Mouse (Mus musculus) hindbrain, embryonic 12.5 days (tissue): ENCODE measurements around the gene Ncor2. TPM values are rescaled to one million over a fixed set of nuclear protein-coding genes. Genes with fewer than 3 reads are reported as not detected.
"Not testable (repeated sequence)": the region's sequence is repeated elsewhere in the genome, so short reads cannot be mapped to it uniquely, and the experiment has no call there.

ENCODE experiments used
- ATAC-seq: fragments of 200-750 bp; cut with Nextera tagmentation; 2 replicates; pipeline ENCODE4 v1.8.0; 2017; ENCODE audit warnings: moderate TSS enrichment; ENCODE audit not compliant: low FRiP score
- H3K27ac ChIP-seq: fragments of 300-500 bp; sonication (generic); 2 replicates; pipeline ENCODE4 v1.5.1; 2016; ENCODE audit warnings: mild to moderate bottlenecking
- H3K27me3 ChIP-seq: fragments of 300-500 bp; sonication (generic); 2 replicates; pipeline ENCODE4 v1.6.1; 2016; ENCODE audit warnings: mild to moderate bottlenecking
- H3K36me3 ChIP-seq: fragments of 300-500 bp; sonication (generic); 2 replicates; pipeline ENCODE4 v1.6.1; 2016; ENCODE audit warnings: mild to moderate bottlenecking
- H3K4me1 ChIP-seq: fragments of 300-500 bp; sonication (generic); 2 replicates; pipeline ENCODE4 v1.6.1; 2016
- H3K4me2 ChIP-seq: fragments of 300-500 bp; sonication (generic); replicated peaks from 2 replicates; pipeline ENCODE4 v1.6.1; 2016; ENCODE audit warnings: mild to moderate bottlenecking
- H3K4me3 ChIP-seq: fragments of 300-500 bp; sonication (generic); 2 replicates; pipeline ENCODE4 v1.5.1; 2016; ENCODE audit warnings: mild to moderate bottlenecking
- H3K9ac ChIP-seq: fragments of 300-500 bp; sonication (generic); 2 replicates; pipeline ENCODE4 v1.6.1; 2016; ENCODE audit warnings: mild to moderate bottlenecking, moderate library complexity
- H3K9me3 ChIP-seq: fragments of 300-500 bp; sonication (generic); replicated peaks from 2 replicates; pipeline ENCODE4 v1.6.1; 2016; ENCODE audit warnings: mild to moderate bottlenecking
- WGBS: fragments of 180-500 bp; shearing (Covaris S2); methylation state at CpG from one replicate; pipeline ENCODE4 v1.1.7; 2016; 5-methylcytosine and 5-hydroxymethylcytosine counted together
- polyA plus RNA-seq: library from polyadenylated mRNA; unstranded; fragments of >200 nt; fragmentation: Nextera tagmentation; extraction: Ambion mirVana; gene quantifications from 2 replicates; pipeline ENCODE4 v1.2.1, GENCODE M21; 2016

Gene Ncor2
- polyA plus RNA-seq = 30.2 and 31.0 TPM in 2 replicates

DNA sequence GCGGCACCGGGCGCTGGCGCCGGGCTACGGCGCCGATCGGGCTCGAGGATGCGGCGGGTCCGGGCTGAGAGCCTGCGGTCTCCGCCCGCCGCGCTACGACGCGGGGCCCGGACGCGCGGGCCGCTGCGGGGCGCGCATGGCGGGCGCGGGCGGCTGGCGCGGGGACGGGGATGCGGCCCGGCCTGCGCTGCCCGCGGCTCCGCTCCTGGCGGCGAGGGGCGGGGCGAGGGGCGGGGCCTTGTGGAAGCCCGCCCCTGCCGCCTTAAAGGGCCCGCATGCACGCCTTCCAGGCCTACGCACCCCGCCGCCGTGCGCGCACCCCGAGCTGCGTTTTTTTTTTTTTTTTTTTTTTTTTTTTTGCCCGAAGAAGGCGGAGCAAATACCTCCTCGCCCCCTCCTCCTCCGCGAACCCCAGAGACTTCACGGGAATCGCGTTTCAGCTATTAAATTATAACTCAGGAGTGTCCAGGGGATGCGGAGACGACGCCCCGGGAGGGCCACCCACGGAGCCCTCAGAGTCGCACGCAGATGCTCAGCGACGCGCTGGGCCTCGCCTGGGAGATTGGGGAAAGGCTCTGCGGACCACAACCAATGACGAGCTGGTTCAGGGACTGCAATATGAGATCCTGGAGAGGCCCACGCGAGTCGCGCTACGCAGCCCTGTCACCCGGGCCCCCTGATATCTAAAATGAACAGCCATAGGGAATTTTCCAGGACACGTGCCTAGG lies at the start of gene Ncor2:
TSS of gene Ncor2 (minus strand) at position 213 of the 728 bp plus-strand sequence.
- peak within 1 kb of the TSS; percentile 70 for H3K4me2 ChIP-seq
- peak; percentile 76 for ATAC-seq
- H3K36me3 ChIP-seq = no peaks in the 10 kb centered on the region
- H3K4me1 ChIP-seq = peaks cover 47% of the 10 kb centered on the region
- no peaks in the 10 kb centered on the region for H3K27me3 ChIP-seq
- H3K9ac ChIP-seq = peak within 1 kb of the TSS; percentile 96
- WGBS = under 1% methylated on average over 68 of the region's 87 CpGs
- peak within 1 kb of the TSS; percentile 91 for H3K27ac ChIP-seq
- H3K9me3 ChIP-seq = no peaks in the 10 kb centered on the region
- peak within 1 kb of the TSS; percentile 89 for H3K4me3 ChIP-seq

DNA sequence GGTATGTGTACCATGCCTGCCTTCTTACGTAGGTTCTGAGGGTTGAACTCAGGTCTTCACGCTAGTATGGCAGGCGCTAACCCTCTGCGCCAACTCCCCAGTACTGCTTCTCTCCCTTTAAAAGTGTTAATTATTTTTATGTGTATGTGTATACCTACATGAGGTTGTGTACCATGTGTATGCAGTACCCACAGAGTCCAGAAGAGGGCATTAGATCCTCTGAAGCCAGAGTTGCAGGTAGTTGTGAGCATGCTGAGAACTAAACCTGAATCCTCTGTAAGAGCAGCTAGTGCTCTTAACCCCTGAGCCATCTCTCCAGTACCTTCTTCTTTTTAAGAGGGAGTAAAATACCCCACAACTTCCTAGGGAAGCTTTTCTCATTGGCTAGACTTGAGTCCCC lies 48.7 kb upstream of the Ncor2 start:
- no peak for ATAC-seq
- H3K27ac ChIP-seq = no peak overlapping the region
- H3K4me3 ChIP-seq = no peak overlapping the region
- H3K9ac ChIP-seq = no peak overlapping the region
- no peaks in the 10 kb centered on the region for H3K27me3 ChIP-seq
- WGBS = 96% methylated on average over 4 of the region's 4 CpGs
- peaks cover 6% of the 10 kb centered on the region; the same call in 1 of the 2 replicates for H3K9me3 ChIP-seq
- H3K36me3 ChIP-seq = no peaks in the 10 kb centered on the region
- H3K4me1 ChIP-seq = peaks cover 9% of the 10 kb centered on the region
- H3K4me2 ChIP-seq = no peak overlapping the region

DNA sequence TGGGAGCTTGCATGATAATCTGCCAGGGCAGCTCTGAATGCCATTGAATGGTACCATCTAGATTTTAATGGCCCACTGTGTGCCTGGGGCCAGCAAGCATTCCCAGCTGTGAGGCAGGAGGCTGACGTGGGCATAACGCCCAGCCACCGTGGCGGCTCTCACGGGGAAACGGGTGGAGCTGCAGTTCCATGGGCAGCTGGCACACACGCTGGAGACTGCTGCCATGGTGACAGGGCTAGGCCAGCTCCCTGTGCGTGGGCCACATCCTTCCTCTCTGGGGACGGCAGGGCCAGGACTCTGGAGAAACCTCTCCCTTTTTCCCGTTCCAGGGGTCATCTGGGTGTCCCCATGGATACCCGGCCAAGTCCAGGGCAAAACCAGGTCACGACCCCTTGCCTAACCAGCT lies 47.2 kb upstream of the Ncor2 start:
- Histone ChIP-seq H3K4me3 (no peak overlapping the region), H3K9ac (no peak overlapping the region), H3K27ac (0 out of 2 replicates have a peak overlapping the region, but pooled peaks have one; percentile 25), H3K4me1 (peaks cover 19% of the 10 kb centered on the region), H3K4me2 (no peak overlapping the region), H3K9me3 (peaks cover 6% of the 10 kb centered on the region; the same call in 1 of the 2 replicates), H3K36me3 (no peaks in the 10 kb centered on the region), H3K27me3 (no peaks in the 10 kb centered on the region)
- WGBS = 37% methylated on average over 12 of the region's 12 CpGs
- peak; percentile 51; the same call in 1 of the 2 replicates for ATAC-seq

DNA sequence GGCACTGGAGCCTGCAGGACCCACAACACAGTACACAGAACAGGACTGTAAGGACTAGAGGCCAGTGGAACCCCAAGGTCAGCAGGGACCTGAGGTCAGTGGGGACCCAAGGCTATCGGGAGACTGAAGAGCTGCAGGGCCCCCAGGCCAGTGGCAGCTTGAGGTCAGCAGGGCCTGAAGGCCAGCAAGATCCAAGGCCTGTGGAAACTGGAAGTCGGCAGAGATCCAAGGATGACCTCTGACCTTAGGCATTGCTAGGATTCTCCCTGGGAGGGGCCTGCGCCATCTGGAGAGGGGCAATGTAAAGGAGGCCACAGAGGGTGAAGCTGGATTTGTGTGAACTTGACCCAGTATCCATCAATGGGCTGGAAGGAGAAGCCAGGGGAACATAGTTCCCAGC lies 45.9 kb upstream of the Ncor2 start:
- Histone ChIP-seq H3K9ac (no peak overlapping the region), H3K4me1 (peaks cover 19% of the 10 kb centered on the region), H3K36me3 (no peaks in the 10 kb centered on the region), H3K9me3 (peaks cover 6% of the 10 kb centered on the region; the same call in 1 of the 2 replicates), H3K4me2 (no peak overlapping the region), H3K4me3 (no peak overlapping the region), H3K27ac (no peak overlapping the region), H3K27me3 (no peaks in the 10 kb centered on the region)
- no peak for ATAC-seq
- 19% methylated on average over 3 of the region's 3 CpGs for WGBS

GRCm38 (mm10) chr5:125223961-125224360 lies 44.9 kb upstream of the Ncor2 start:
- no peak for ATAC-seq
- Histone ChIP-seq H3K27ac (no peak overlapping the region), H3K4me3 (no peak overlapping the region), H3K4me1 (peaks cover 19% of the 10 kb centered on the region), H3K9me3 (peaks cover 6% of the 10 kb centered on the region; the same call in 1 of the 2 replicates), H3K4me2 (no peak overlapping the region), H3K36me3 (no peaks in the 10 kb centered on the region), H3K27me3 (no peaks in the 10 kb centered on the region), H3K9ac (no peak overlapping the region)
- 60% methylated on average over 5 of the region's 5 CpGs for WGBS

DNA sequence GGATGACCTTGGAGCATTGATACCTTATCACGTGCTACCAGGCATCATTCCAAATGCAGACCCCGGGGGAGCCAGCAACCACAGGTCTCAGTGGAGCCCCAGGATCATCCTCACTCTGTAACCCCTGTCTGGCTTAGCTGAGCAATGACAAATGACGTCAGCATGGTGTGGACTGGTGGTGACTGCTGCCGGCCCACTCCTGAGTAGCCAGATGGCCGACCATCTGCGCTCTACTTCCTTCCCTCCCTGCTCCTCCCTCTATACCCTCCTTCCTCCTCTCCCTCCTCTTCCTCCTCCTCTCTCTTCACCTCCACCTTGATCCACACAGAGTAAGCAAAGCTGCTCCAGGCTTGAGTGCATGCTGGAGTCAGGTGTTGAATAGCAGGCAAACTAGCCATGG lies 43.7 kb upstream of the Ncor2 start:
- H3K9ac ChIP-seq = no peak overlapping the region
- no peaks in the 10 kb centered on the region for H3K36me3 ChIP-seq
- peaks cover 3% of the 10 kb centered on the region; the same call in 1 of the 2 replicates for H3K9me3 ChIP-seq
- H3K4me1 ChIP-seq = peaks cover 26% of the 10 kb centered on the region
- 40% methylated on average over 6 of the region's 6 CpGs for WGBS
- peak overlapping the region; percentile 1; the same call in 1 of the 2 replicates for H3K27ac ChIP-seq
- H3K27me3 ChIP-seq = no peaks in the 10 kb centered on the region
- no peak overlapping the region for H3K4me3 ChIP-seq
- ATAC-seq = no peak
- H3K4me2 ChIP-seq = no peak overlapping the region

- no peak for ATAC-seq
- Histone ChIP-seq H3K9ac (no peak overlapping the region), H3K27ac (no peak overlapping the region; the same call in 1 of the 2 replicates), H3K36me3 (no peaks in the 10 kb centered on the region), H3K27me3 (no peaks in the 10 kb centered on the region), H3K4me1 (peaks cover 32% of the 10 kb centered on the region), H3K4me3 (no peak overlapping the region), H3K4me2 (no peak overlapping the region), H3K9me3 (no peaks in the 10 kb centered on the region)
- WGBS = 74% methylated on average over 3 of the region's 3 CpGs
Measured at GRCm38 (mm10) chr5:125221868-125222267, 42.8 kb upstream of the Ncor2 start.

DNA sequence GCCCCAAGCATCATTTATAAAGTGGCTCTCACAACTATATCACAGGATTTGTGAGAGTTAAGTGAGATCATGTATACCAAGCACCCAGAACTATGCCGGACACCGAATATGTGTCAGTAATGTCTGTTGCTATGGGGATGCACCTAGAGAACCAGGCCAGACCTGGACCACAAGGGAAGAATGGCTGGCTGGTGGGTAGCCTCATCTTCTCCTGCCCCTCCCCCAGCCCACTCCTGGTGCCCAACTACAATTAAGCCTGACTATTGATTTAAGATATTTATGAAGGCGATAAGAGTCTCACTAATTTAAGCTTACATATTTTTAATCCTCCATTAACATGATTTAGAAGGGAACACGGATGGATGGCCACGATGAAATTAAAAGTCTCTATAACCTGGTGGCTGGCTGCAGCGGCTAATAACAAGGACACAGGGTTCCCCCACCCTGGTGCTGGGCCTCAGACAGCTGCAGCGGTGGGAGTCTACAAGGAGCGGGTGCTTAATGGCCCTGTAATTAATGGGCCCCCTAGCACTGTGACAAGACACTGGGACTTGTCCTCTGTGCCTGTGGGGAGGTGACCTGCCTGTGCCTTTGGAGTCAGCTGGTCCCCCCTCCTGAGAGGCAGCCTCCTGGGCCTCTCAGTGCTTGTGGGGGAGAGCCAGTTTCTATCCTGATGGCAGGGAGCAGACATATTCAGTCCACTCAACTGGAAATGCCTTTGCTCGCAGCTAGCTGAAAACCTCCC lies 38.6 kb upstream of the Ncor2 start:
- peak overlapping the region; percentile 78 for H3K27ac ChIP-seq
- no peaks in the 10 kb centered on the region for H3K36me3 ChIP-seq
- H3K9ac ChIP-seq = no peak overlapping the region
- H3K4me3 ChIP-seq = no peak overlapping the region
- peak; percentile 62 for ATAC-seq
- 0 out of 2 replicates have a peak, but pooled peaks cover 4% of the 10 kb centered on the region for H3K27me3 ChIP-seq
- no peaks in the 10 kb centered on the region for H3K9me3 ChIP-seq
- H3K4me2 ChIP-seq = no peak overlapping the region
- whole genome bisulfite sequencing = 53% methylated on average over 9 of the region's 9 CpGs
- H3K4me1 ChIP-seq = peaks cover 37% of the 10 kb centered on the region

DNA sequence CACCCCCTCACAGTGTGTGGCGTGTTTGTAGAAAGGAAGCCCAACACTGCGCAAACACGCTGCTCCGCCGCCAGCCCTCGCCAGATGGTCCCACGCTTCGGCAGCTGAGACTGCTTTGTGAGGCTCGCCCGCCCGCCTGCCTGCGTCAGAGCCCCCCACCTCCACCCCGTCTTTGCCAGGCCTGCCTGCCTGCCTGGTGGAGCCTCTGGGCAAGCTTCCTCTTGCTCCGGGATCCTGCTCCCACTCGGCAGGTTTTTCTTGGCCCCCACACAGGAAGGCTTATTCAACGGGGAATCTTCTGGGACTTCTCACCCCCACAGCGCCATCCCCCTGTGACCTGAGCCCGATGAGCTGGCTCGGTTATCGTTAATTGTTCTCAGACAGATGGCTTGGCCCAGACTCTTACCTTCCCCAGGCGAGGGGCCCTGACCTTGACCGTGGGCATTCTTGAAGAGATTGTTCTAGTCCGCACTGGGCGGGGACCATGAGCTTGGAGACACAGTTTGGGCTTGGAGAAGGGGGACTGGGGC lies 37.0 kb upstream of the Ncor2 start:
- H3K4me2 ChIP-seq = peak overlapping the region; percentile 44
- H3K4me1 ChIP-seq = peaks cover 28% of the 10 kb centered on the region
- H3K4me3 ChIP-seq = 0 out of 2 replicates have a peak overlapping the region, but pooled peaks have one; percentile 1
- peak; percentile 84 for ATAC-seq
- 4% methylated on average over 23 of the region's 24 CpGs for WGBS
- no peaks in the 10 kb centered on the region for H3K36me3 ChIP-seq
- 0 out of 2 replicates have a peak, but pooled peaks cover 8% of the 10 kb centered on the region for H3K27me3 ChIP-seq
- peak overlapping the region; percentile 81 for H3K27ac ChIP-seq
- H3K9ac ChIP-seq = peak overlapping the region; percentile 45
- no peaks in the 10 kb centered on the region for H3K9me3 ChIP-seq

- H3K9ac ChIP-seq = peak overlapping the region; percentile 45
- 0 out of 2 replicates have a peak, but pooled peaks cover 8% of the 10 kb centered on the region for H3K27me3 ChIP-seq
- 27% methylated on average over 10 of the region's 11 CpGs for WGBS
- H3K36me3 ChIP-seq = no peaks in the 10 kb centered on the region
- 0 out of 2 replicates have a peak overlapping the region, but pooled peaks have one; percentile 1 for H3K4me3 ChIP-seq
- H3K9me3 ChIP-seq = no peaks in the 10 kb centered on the region
- H3K4me2 ChIP-seq = peak overlapping the region; percentile 44
- peak overlapping the region; percentile 81 for H3K27ac ChIP-seq
- ATAC-seq = no peak; the same call in 1 of the 2 replicates
- peaks cover 28% of the 10 kb centered on the region for H3K4me1 ChIP-seq
Measured at GRCm38 (mm10) chr5:125215346-125215929, 36.4 kb upstream of the Ncor2 start.

GRCm38 (mm10) chr5:125214064-125214463 lies 35.0 kb upstream of the Ncor2 start:
- Histone ChIP-seq H3K27ac (no peak overlapping the region), H3K4me1 (peaks cover 28% of the 10 kb centered on the region), H3K4me2 (no peak overlapping the region), H3K36me3 (no peaks in the 10 kb centered on the region), H3K9ac (no peak overlapping the region), H3K4me3 (no peak overlapping the region), H3K9me3 (no peaks in the 10 kb centered on the region), H3K27me3 (0 out of 2 replicates have a peak, but pooled peaks cover 8% of the 10 kb centered on the region)
- WGBS = 88% methylated on average over 6 of the region's 6 CpGs
- no peak for ATAC-seq

GRCm38 (mm10) chr5:125204910-125205309 lies 25.9 kb upstream of the Ncor2 start:
- not testable (repeated sequence) for H3K9ac ChIP-seq, H3K9me3 ChIP-seq, H3K4me2 ChIP-seq, H3K4me3 ChIP-seq, H3K27me3 ChIP-seq, ATAC-seq, H3K27ac ChIP-seq, H3K36me3 ChIP-seq
- 90% methylated on average over 3 of the region's 3 CpGs for WGBS
- peaks cover 18% of the 10 kb centered on the region for H3K4me1 ChIP-seq
